Mouse (Mus musculus): ENCODE results near the gene 6430571L13Rik. TPM values are rescaled to one million over a fixed set of nuclear protein-coding genes. Genes with fewer than 3 reads are reported as not detected.

6430571L13Rik gene
- total and polyA plus RNA-seq, 3 experiments: 0.09 to 0.72 (median 0.11) TPM

DNA sequence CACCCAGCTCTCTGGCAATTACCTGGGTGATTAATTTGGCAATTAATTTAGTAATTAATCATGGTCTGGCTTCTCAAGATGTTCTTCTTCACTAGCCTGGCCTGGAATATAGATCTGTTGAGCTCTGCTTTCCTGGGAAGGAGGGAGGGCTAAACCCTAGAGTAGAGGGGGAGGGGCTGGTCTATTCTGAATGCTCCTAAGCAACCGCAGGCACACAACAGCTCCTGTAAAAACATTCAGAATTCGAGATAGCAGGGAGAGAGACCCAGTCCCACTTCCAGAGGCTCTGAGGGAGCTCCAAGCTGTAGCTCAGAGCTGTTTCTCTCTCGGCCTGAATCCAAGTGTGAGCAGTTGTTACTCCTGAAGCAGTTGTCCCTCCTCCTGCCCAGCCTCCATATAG, 20.6 kb downstream of the 6430571L13Rik start:
- no peaks in the 10 kb centered on the region for H3K9me3 ChIP-seq (replicated peaks; ENCODE audit: low read length)
- no peak overlapping the region for H3K4me3 ChIP-seq (replicated peaks in 1 of 3; ENCODE audit: low read depth in 2 of 3, low read length in 2 of 3, poor library complexity in 1 of 3)
- no peak overlapping the region for H3K9ac ChIP-seq (ENCODE audit: insufficient read depth, low read depth)
- no peak overlapping the region for H3K4me2 ChIP-seq (ENCODE audit: insufficient read depth, low read depth, poor library complexity, severe bottlenecking)
- no peaks in the 10 kb centered on the region for H3K36me3 ChIP-seq (replicated peaks in 1 of 2; ENCODE audit: control insufficient read depth in 1 of 2, insufficient read depth in 1 of 2, low read length in 1 of 2)
- in situ Hi-C loops (cut with MboI; ENCODE audit: low pct_ligation_motif_present, low pct_unique_long_range_greater_than_20kb, low sequenced_read_pairs) (no loop called here), dilution Hi-C loops (cut with MboI; ENCODE audit: extremely low pct_ligation_motif_present, extremely low pct_unique_long_range_greater_than_20kb, low sequenced_read_pairs) (no loop called here)
- no peak overlapping the region for H3K27ac ChIP-seq (ENCODE audit: insufficient read depth, low read depth)
- peaks cover 86% of the 10 kb centered on the region for H3K27me3 ChIP-seq (replicated peaks)
- no peaks in the 10 kb centered on the region for H3K4me1 ChIP-seq (ENCODE audit: control insufficient read depth in 1 of 2, insufficient read depth in 2 of 2)
- no peak for TF ChIP-seq ETS1 (conservative IDR thresholded peaks at IDR 0.05; ENCODE audit: low read depth, low read length)
- no peak for TF ChIP-seq JUND (conservative IDR thresholded peaks at IDR 0.05; ENCODE audit: low read depth, low read length)
- TF ChIP-seq MYC (IDR thresholded peaks at IDR 0.05; ENCODE audit: low read depth, low read length): no peak
- TF ChIP-seq MAZ (IDR thresholded peaks at IDR 0.05; ENCODE audit: low read depth, low read length): no peak
- TF ChIP-seq E2F4 (IDR thresholded peaks at IDR 0.05; ENCODE audit: insufficient replicate concordance, low read depth, low read length): no peak
- TF ChIP-seq UBTF (IDR thresholded peaks at IDR 0.05; ENCODE audit: low read depth, low read length): no peak
- DNase-seq (ENCODE audit: extremely low read depth): no peak
- H3K79me2 ChIP-seq (replicated peaks; ENCODE audit: control insufficient read depth, extremely low read depth, insufficient read depth, poor library complexity, severe bottlenecking): no peaks in the 10 kb centered on the region

DNA sequence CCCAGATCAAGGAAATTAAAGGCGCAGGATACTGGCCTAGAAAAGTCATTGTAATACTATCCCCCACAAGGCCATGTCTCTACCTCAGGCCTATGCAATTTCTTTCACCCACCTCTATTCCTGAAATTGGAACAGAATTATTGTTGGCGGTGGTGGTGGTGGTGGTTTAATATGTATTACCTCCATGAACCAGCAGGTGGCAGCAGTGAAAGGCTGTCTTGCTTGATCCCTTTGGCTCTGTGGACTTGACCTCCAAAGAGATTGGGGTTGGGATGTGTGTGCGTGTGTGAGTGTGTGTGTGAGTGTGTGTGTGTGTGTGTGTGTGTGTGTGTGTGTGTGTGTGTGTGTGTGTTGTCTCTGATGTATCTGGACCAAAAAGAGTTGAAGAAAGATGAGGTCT, 26.2 kb downstream of the 6430571L13Rik start:
- peaks cover 0 to 8% of the 10 kb centered on the region in 2 experiments; a peak in 2 of 4 replicates for H3K4me1 ChIP-seq (ENCODE audit: control insufficient read depth in 1 of 2, insufficient read depth in 2 of 2)
- in situ Hi-C loops (cut with MboI; ENCODE audit: low pct_ligation_motif_present, low pct_unique_long_range_greater_than_20kb, low sequenced_read_pairs) (loop anchor here (5.0 kb wide), 1 partner anchor 146 kb away; no protein-coding TSS in a partner anchor), dilution Hi-C loops (cut with MboI; ENCODE audit: extremely low pct_ligation_motif_present, extremely low pct_unique_long_range_greater_than_20kb, low sequenced_read_pairs) (no loop called here)
- peak; percentile 68 for TF ChIP-seq RAD21 (IDR thresholded peaks at IDR 0.05; ENCODE audit: low read depth, low read length)
- TF ChIP-seq GABPA (IDR thresholded peaks at IDR 0.05; ENCODE audit: insufficient replicate concordance, low read depth, low read length): no peak
- no peak for TF ChIP-seq RCOR1 (conservative IDR thresholded peaks at IDR 0.05; ENCODE audit: low read depth, low read length)
- TF ChIP-seq TCF12 (IDR thresholded peaks at IDR 0.05; ENCODE audit: low read depth, low read length): no peak
- no peak for TF ChIP-seq MAZ (IDR thresholded peaks at IDR 0.05; ENCODE audit: low read depth, low read length)
- TF ChIP-seq ZKSCAN1 (IDR thresholded peaks at IDR 0.05; ENCODE audit: borderline replicate concordance, low read depth, low read length): no peak
- peak; percentile 83 for TF ChIP-seq SMC3 (IDR thresholded peaks at IDR 0.05; ENCODE audit: low read depth, low read length)
- TF ChIP-seq USF1 (IDR thresholded peaks at IDR 0.05; ENCODE audit: low read depth, low read length): no peak
- TF ChIP-seq SIN3A (IDR thresholded peaks at IDR 0.05; ENCODE audit: low read length): no peak
- TF ChIP-seq ETS1 (conservative IDR thresholded peaks at IDR 0.05; ENCODE audit: low read depth, low read length): no peak
- TF ChIP-seq HCFC1 (IDR thresholded peaks at IDR 0.05; ENCODE audit: low read depth, low read length): no peak
- no peak for TF ChIP-seq ZMIZ1 (IDR thresholded peaks at IDR 0.05; ENCODE audit: low read depth, low read length)
- TF ChIP-seq ELF1 (IDR thresholded peaks at IDR 0.05; ENCODE audit: low read depth, low read length): no peak
- peak; percentile 66 to 85 for TF ChIP-seq CTCF (conservative IDR thresholded peaks at IDR 0.05 in 1 of 2, IDR thresholded peaks at IDR 0.05 in 1 of 2; ENCODE audit: low read depth in 2 of 2, low read length in 2 of 2)
- TF ChIP-seq BHLHE40 (IDR thresholded peaks at IDR 0.05; ENCODE audit: low read depth, low read length): no peak
- no peak for TF ChIP-seq UBTF (IDR thresholded peaks at IDR 0.05; ENCODE audit: low read depth, low read length)
- no peak for TF ChIP-seq JUND (conservative IDR thresholded peaks at IDR 0.05; ENCODE audit: low read depth, low read length)
- no peak for TF ChIP-seq PAX5 (IDR thresholded peaks at IDR 0.05; ENCODE audit: low read length)
- no peak for TF ChIP-seq USF2 (conservative IDR thresholded peaks at IDR 0.05; ENCODE audit: low read depth, low read length)
- no peak for TF ChIP-seq MYC (IDR thresholded peaks at IDR 0.05; ENCODE audit: low read depth, low read length)
- TF ChIP-seq CHD1 (IDR thresholded peaks at IDR 0.05; ENCODE audit: low read depth, low read length): no peak
- no peak for TF ChIP-seq KAT2A (IDR thresholded peaks at IDR 0.05; ENCODE audit: insufficient replicate concordance, low read length)
- no peak for TF ChIP-seq IRF4 (IDR thresholded peaks at IDR 0.05; ENCODE audit: low read depth, low read length)
- no peaks in the 10 kb centered on the region for H3K79me2 ChIP-seq (replicated peaks; ENCODE audit: control insufficient read depth, extremely low read depth, insufficient read depth, poor library complexity, severe bottlenecking)
- H3K9ac ChIP-seq (ENCODE audit: insufficient read depth, low read depth): no peak overlapping the region
- H3K4me2 ChIP-seq (ENCODE audit: insufficient read depth, low read depth, poor library complexity, severe bottlenecking): no peak overlapping the region
- no peaks in the 10 kb centered on the region for H3K36me3 ChIP-seq (replicated peaks in 1 of 2; ENCODE audit: control insufficient read depth in 1 of 2, insufficient read depth in 1 of 2, low read length in 1 of 2)
- DNase-seq (ENCODE audit: extremely low read depth): peak; percentile 50
- H3K27me3 ChIP-seq (replicated peaks): peaks cover 61% of the 10 kb centered on the region
- no peaks in the 10 kb centered on the region for H3K9me3 ChIP-seq (replicated peaks; ENCODE audit: low read length)
- H3K4me3 ChIP-seq (replicated peaks in 1 of 3; ENCODE audit: low read depth in 2 of 3, low read length in 2 of 3, poor library complexity in 1 of 3): no peak overlapping the region
- no peak overlapping the region for H3K27ac ChIP-seq (ENCODE audit: insufficient read depth, low read depth)

Data from CH12.LX (cell line).